Mouse (Mus musculus): ENCODE data around the gene Abca3. TPM values are rescaled to one million over a fixed set of nuclear protein-coding genes. Genes with fewer than 3 reads are reported as not detected.
A peak's percentile ranks its signal among the peaks of the same experiment; 100 is the strongest.
"Not testable (repeated sequence)": the region's sequence is repeated elsewhere in the genome, so short reads cannot be mapped to it uniquely, and the experiment has no call there.

Abca3 gene
- polyA plus RNA-seq, 1 experiment from 2014 or later, result 9.3 TPM

- H3K9ac ChIP-seq, result no peak overlapping the region
- no peak for ATAC-seq (ENCODE audit: insufficient number of reproducible peaks, low FRiP score, low TSS enrichment, low read depth)
- no peak overlapping the region for H3K27ac ChIP-seq
- H3K4me1 ChIP-seq, result peaks cover 11% of the 10 kb centered on the region
- H3K9me3 ChIP-seq, result no peaks in the 10 kb centered on the region
- no peaks in the 10 kb centered on the region for H3K27me3 ChIP-seq
- WGBS, result 91% methylated on average over 5 of the region's 5 CpGs
- peaks cover 56% of the 10 kb centered on the region for H3K36me3 ChIP-seq
- H3K4me2 ChIP-seq, result no peak overlapping the region
- H3K4me3 ChIP-seq, result no peak overlapping the region
Measured at GRCm38 (mm10) chr17:24424489-24424888, 72.7 kb downstream of the Abca3 start.

- not testable (repeated sequence) for ATAC-seq (ENCODE audit: insufficient number of reproducible peaks, low FRiP score, low TSS enrichment, low read depth); H3K4me3 ChIP-seq; H3K4me2 ChIP-seq; H3K27me3 ChIP-seq; H3K27ac ChIP-seq; H3K9me3 ChIP-seq; H3K9ac ChIP-seq
- Histone ChIP-seq H3K36me3 (peaks cover 49% of the 10 kb centered on the region), H3K4me1 (peaks cover 14% of the 10 kb centered on the region)
- 93% methylated on average over 6 of the region's 8 CpGs for WGBS
Measured at GRCm38 (mm10) chr17:24425326-24425725, 73.6 kb downstream of the Abca3 start.

- Histone ChIP-seq H3K27me3 (no peaks in the 10 kb centered on the region), H3K36me3 (peaks cover 46% of the 10 kb centered on the region), H3K4me1 (peaks cover 18% of the 10 kb centered on the region), H3K9me3 (no peaks in the 10 kb centered on the region), H3K9ac (no peak overlapping the region), H3K27ac (peak overlapping the region; percentile 98), H3K4me2 (peak overlapping the region; percentile 68; the same call in 1 of the 2 replicates), H3K4me3 (peak overlapping the region; percentile 73)
- no peak for ATAC-seq (ENCODE audit: insufficient number of reproducible peaks, low FRiP score, low TSS enrichment, low read depth)
- WGBS, result 82% methylated on average over 7 of the region's 7 CpGs
Measured at GRCm38 (mm10) chr17:24425905-24426304, 74.2 kb downstream of the Abca3 start.

GRCm38 (mm10) chr17:24426471-24427169 is 74.9 kb downstream of the Abca3 start, which contains the start of gene Eci1:
TSS of gene Eci1 (plus strand) at chr17:24426641.
- H3K4me1 ChIP-seq, result peaks cover 19% of the 10 kb centered on the region
- under 1% methylated on average over 48 of the region's 48 CpGs for WGBS
- H3K9me3 ChIP-seq, result no peaks in the 10 kb centered on the region
- peaks cover 39% of the 10 kb centered on the region for H3K36me3 ChIP-seq
- peak within 1 kb of the TSS; percentile 98 for H3K27ac ChIP-seq
- ATAC-seq (ENCODE audit: insufficient number of reproducible peaks, low FRiP score, low TSS enrichment, low read depth), result peak; percentile 95
- peak within 1 kb of the TSS; percentile 68 for H3K4me2 ChIP-seq
- H3K4me3 ChIP-seq, result peak within 1 kb of the TSS; percentile 73
- peak within 1 kb of the TSS; percentile 85 for H3K9ac ChIP-seq
- H3K27me3 ChIP-seq, result no peaks in the 10 kb centered on the region

GRCm38 (mm10) chr17:24427170-24427557 is 75.4 kb downstream of the Abca3 start:
- peak overlapping the region; percentile 68 for H3K4me2 ChIP-seq
- peak overlapping the region; percentile 98 for H3K27ac ChIP-seq
- no peak for ATAC-seq (ENCODE audit: insufficient number of reproducible peaks, low FRiP score, low TSS enrichment, low read depth)
- peak overlapping the region; percentile 73 for H3K4me3 ChIP-seq
- H3K27me3 ChIP-seq, result no peaks in the 10 kb centered on the region
- H3K4me1 ChIP-seq, result peaks cover 19% of the 10 kb centered on the region
- WGBS, result 4% methylated on average over 8 of the region's 8 CpGs
- peaks cover 34% of the 10 kb centered on the region for H3K36me3 ChIP-seq
- no peaks in the 10 kb centered on the region for H3K9me3 ChIP-seq
- H3K9ac ChIP-seq, result peak overlapping the region; percentile 85

- 83% methylated on average over 14 of the region's 14 CpGs for WGBS
- Histone ChIP-seq H3K4me3 (no peak overlapping the region), H3K4me2 (no peak overlapping the region), H3K9ac (no peak overlapping the region), H3K27me3 (no peaks in the 10 kb centered on the region), H3K27ac (no peak overlapping the region), H3K36me3 (peaks cover 24% of the 10 kb centered on the region), H3K4me1 (peaks cover 19% of the 10 kb centered on the region), H3K9me3 (no peaks in the 10 kb centered on the region)
- no peak for ATAC-seq (ENCODE audit: insufficient number of reproducible peaks, low FRiP score, low TSS enrichment, low read depth)
Measured at GRCm38 (mm10) chr17:24429201-24429983, 77.6 kb downstream of the Abca3 start.

GRCm38 (mm10) chr17:24437016-24437415 is 85.3 kb downstream of the Abca3 start:
- H3K27me3 ChIP-seq, result no peaks in the 10 kb centered on the region
- no peak overlapping the region for H3K27ac ChIP-seq
- H3K4me3 ChIP-seq, result no peak overlapping the region
- no peak overlapping the region for H3K4me2 ChIP-seq
- no peak for ATAC-seq (ENCODE audit: insufficient number of reproducible peaks, low FRiP score, low TSS enrichment, low read depth)
- H3K9me3 ChIP-seq, result no peaks in the 10 kb centered on the region
- no peak overlapping the region for H3K9ac ChIP-seq
- no peaks in the 10 kb centered on the region for H3K4me1 ChIP-seq
- H3K36me3 ChIP-seq, result peaks cover 78% of the 10 kb centered on the region
- WGBS, result 74% methylated on average over 5 of the region's 5 CpGs

- Histone ChIP-seq H3K4me2 (no peak overlapping the region), H3K27me3 (no peaks in the 10 kb centered on the region), H3K9ac (no peak overlapping the region), H3K27ac (no peak overlapping the region), H3K9me3 (no peaks in the 10 kb centered on the region), H3K4me3 (no peak overlapping the region), H3K36me3 (peaks cover 91% of the 10 kb centered on the region), H3K4me1 (no peaks in the 10 kb centered on the region)
- 88% methylated on average over 8 of the region's 8 CpGs for WGBS
- no peak for ATAC-seq (ENCODE audit: insufficient number of reproducible peaks, low FRiP score, low TSS enrichment, low read depth)
Measured at GRCm38 (mm10) chr17:24440377-24440776, 88.6 kb downstream of the Abca3 start.

- Histone ChIP-seq H3K27me3 (no peaks in the 10 kb centered on the region), H3K27ac (no peak overlapping the region), H3K36me3 (peaks cover 91% of the 10 kb centered on the region), H3K4me1 (no peaks in the 10 kb centered on the region), H3K4me3 (no peak overlapping the region), H3K4me2 (no peak overlapping the region), H3K9me3 (no peaks in the 10 kb centered on the region), H3K9ac (no peak overlapping the region)
- no peak for ATAC-seq (ENCODE audit: insufficient number of reproducible peaks, low FRiP score, low TSS enrichment, low read depth)
- WGBS, result 38% methylated on average over 2 of the region's 2 CpGs
Measured at GRCm38 (mm10) chr17:24441148-24441547, 89.4 kb downstream of the Abca3 start.

GRCm38 (mm10) chr17:24442107-24442506 is 90.4 kb downstream of the Abca3 start:
- Histone ChIP-seq H3K27me3 (no peaks in the 10 kb centered on the region), H3K9me3 (no peaks in the 10 kb centered on the region), H3K4me3 (no peak overlapping the region), H3K4me2 (no peak overlapping the region), H3K9ac (no peak overlapping the region), H3K36me3 (peaks cover 95% of the 10 kb centered on the region), H3K4me1 (no peaks in the 10 kb centered on the region), H3K27ac (no peak overlapping the region)
- no peak for ATAC-seq (ENCODE audit: insufficient number of reproducible peaks, low FRiP score, low TSS enrichment, low read depth)
- WGBS, result 89% methylated on average over 14 of the region's 14 CpGs

- Histone ChIP-seq H3K4me2 (no peak within 1 kb of the TSS), H3K27ac (no peak within 1 kb of the TSS), H3K4me3 (no peak within 1 kb of the TSS), H3K4me1 (no peaks in the 10 kb centered on the region), H3K36me3 (peaks cover 96% of the 10 kb centered on the region), H3K9ac (no peak within 1 kb of the TSS), H3K27me3 (no peaks in the 10 kb centered on the region), H3K9me3 (no peaks in the 10 kb centered on the region)
- WGBS, result 69% methylated on average over 7 of the region's 7 CpGs
- ATAC-seq (ENCODE audit: insufficient number of reproducible peaks, low FRiP score, low TSS enrichment, low read depth), result no peak
Measured at GRCm38 (mm10) chr17:24442632-24443155, 90.9 kb downstream of the Abca3 start, which contains the start of gene Dnase1l2. TSS of gene Dnase1l2 (minus strand) at chr17:24443105.

- no peaks in the 10 kb centered on the region for H3K27me3 ChIP-seq
- no peaks in the 10 kb centered on the region for H3K9me3 ChIP-seq
- H3K27ac ChIP-seq, result no peak overlapping the region
- 83% methylated on average over 4 of the region's 4 CpGs for WGBS
- H3K4me1 ChIP-seq, result 0 out of 2 replicates have a peak, but pooled peaks cover 3% of the 10 kb centered on the region
- H3K36me3 ChIP-seq, result peaks cover 96% of the 10 kb centered on the region
- no peak overlapping the region for H3K9ac ChIP-seq
- ATAC-seq (ENCODE audit: insufficient number of reproducible peaks, low FRiP score, low TSS enrichment, low read depth), result no peak
- no peak overlapping the region for H3K4me2 ChIP-seq
- H3K4me3 ChIP-seq, result no peak overlapping the region
Measured at GRCm38 (mm10) chr17:24443409-24443808, 91.7 kb downstream of the Abca3 start.

All from limb, embryonic 15.5 days (tissue).